Mouse (Mus musculus): ENCODE measurements around the gene Ang.

GRCm38 (mm10) chr14:51093496-51093895 is 2.5 kb downstream of the Ang start:
- TF ChIP-seq ZC3H11A (IDR thresholded peaks at IDR 0.05; ENCODE audit: low read depth, low read length) (no peak), POLR2AphosphoS5 (IDR thresholded peaks at IDR 0.05; ENCODE audit: borderline replicate concordance, low read depth, low read length) (no peak), CTCF (IDR thresholded peaks at IDR 0.05 in 2 of 3, conservative IDR thresholded peaks at IDR 0.05 in 1 of 3; ENCODE audit: control insufficient read depth in 1 of 3, insufficient read depth in 1 of 3, low read depth in 2 of 3, low read length in 3 of 3, poor library complexity in 1 of 3, severe bottlenecking in 1 of 3) (no peak), ELF1 (IDR thresholded peaks at IDR 0.05; ENCODE audit: low read depth, low read length) (peak; percentile 63; the same call in 1 of the 2 replicates), GATA1 (IDR thresholded peaks at IDR 0.05; ENCODE audit: low read depth, low read length) (no peak), USF2 (IDR thresholded peaks at IDR 0.05; ENCODE audit: borderline replicate concordance in 1 of 2, insufficient read depth in 1 of 2, low read depth in 1 of 2, low read length in 2 of 2) (no peak), ZMIZ1 (IDR thresholded peaks at IDR 0.05; ENCODE audit: low read depth, low read length) (no peak), TAL1 (IDR thresholded peaks at IDR 0.05; ENCODE audit: low read length) (no peak), POLR2A (IDR thresholded peaks at IDR 0.05; ENCODE audit: control insufficient read depth in 1 of 2, insufficient read depth in 1 of 2, low read depth in 1 of 2, low read length in 2 of 2, poor library complexity in 1 of 2) (no peak), UBTF (IDR thresholded peaks at IDR 0.05; ENCODE audit: borderline replicate concordance, insufficient read depth, low read depth, low read length) (no peak), MAX (IDR thresholded peaks at IDR 0.05; ENCODE audit: low read length) (no peak)
